Mouse (Mus musculus) megakaryocyte, embryonic 14.5 days (primary cell): ENCODE measurements around the gene Disc1.

ENCODE experiments used
- FLI1 ChIP-seq: IDR thresholded peaks from 2 replicates; pipeline ENCODE4 v1.6.1; 2012; ENCODE audit warnings: low read length, inconsistent platforms, mixed read lengths
- GATA1 ChIP-seq: IDR thresholded peaks from 3 replicates; pipeline ENCODE4 v1.6.1; 2012; ENCODE audit warnings: mixed read lengths, low read length, inconsistent platforms, borderline replicate concordance

DNA sequence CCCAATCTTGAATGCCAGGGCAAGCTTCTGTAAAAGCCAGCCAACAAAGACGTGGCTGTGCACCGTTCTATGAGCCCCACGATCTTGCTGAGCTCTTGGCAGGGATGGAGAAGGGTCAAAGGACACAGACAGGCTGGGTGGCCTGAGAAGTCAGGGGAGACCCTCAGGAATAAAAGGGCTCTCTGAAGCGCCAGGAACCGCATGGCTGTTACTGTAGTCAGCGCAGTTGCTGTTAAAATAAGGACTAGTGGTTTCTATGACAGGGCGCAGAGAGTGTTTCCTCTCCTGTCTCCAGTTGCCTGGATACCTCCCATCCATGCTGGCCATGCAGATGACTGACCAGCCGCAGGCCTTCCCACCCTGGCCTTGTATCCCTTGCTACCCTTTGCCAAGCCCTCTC, 231.4 kb downstream of the Disc1 start:
- TF ChIP-seq GATA1 (no peak), FLI1 (no peak)
